Mouse (Mus musculus): Measurements from ENCODE around the gene Thpo. TPM values are rescaled to one million over a fixed set of nuclear protein-coding genes. Genes with fewer than 3 reads are reported as not detected.

The Thpo gene
- polyA plus RNA-seq, 1 experiment from 2014 or later, result 2.7 TPM

- H3K27me3 ChIP-seq (replicated peaks; ENCODE audit: control insufficient read depth, insufficient read depth, low read length), result no peaks in the 10 kb centered on the region
- WGBS, result 67% methylated on average over 1 of the region's 1 CpGs
- no peak overlapping the region for H3K9ac ChIP-seq (ENCODE audit: low read depth, low read length)
- H3K36me3 ChIP-seq (ENCODE audit: control insufficient read depth, insufficient read depth), result peaks cover 10% of the 10 kb centered on the region
- H3K27ac ChIP-seq (ENCODE audit: low read depth, low read length), result no peak overlapping the region
- no peak for TF ChIP-seq CTCF (IDR thresholded peaks at IDR 0.05; ENCODE audit: low read depth)
- no peak for ATAC-seq
- no peaks in the 10 kb centered on the region for H3K4me1 ChIP-seq (replicated peaks; ENCODE audit: control insufficient read depth, insufficient read depth, low read length)
- no peaks in the 10 kb centered on the region for H3K9me3 ChIP-seq (ENCODE audit: control insufficient read depth)
- H3K4me3 ChIP-seq (ENCODE audit: low read depth, low read length), result no peak overlapping the region
- H3K4me2 ChIP-seq (replicated peaks; ENCODE audit: low read depth), result no peak overlapping the region
Measured at GRCm38 (mm10) chr16:20726384-20726783, 7.9 kb downstream of the Thpo start.

- Histone ChIP-seq H3K27ac (ENCODE audit: low read depth, low read length) (no peak overlapping the region), H3K36me3 (ENCODE audit: control insufficient read depth, insufficient read depth) (peaks cover 10% of the 10 kb centered on the region), H3K27me3 (replicated peaks; ENCODE audit: control insufficient read depth, insufficient read depth, low read length) (no peaks in the 10 kb centered on the region), H3K4me3 (ENCODE audit: low read depth, low read length) (no peak overlapping the region), H3K4me1 (replicated peaks; ENCODE audit: control insufficient read depth, insufficient read depth, low read length) (no peaks in the 10 kb centered on the region), H3K4me2 (replicated peaks; ENCODE audit: low read depth) (no peak overlapping the region), H3K9me3 (ENCODE audit: control insufficient read depth) (no peaks in the 10 kb centered on the region), H3K9ac (ENCODE audit: low read depth, low read length) (no peak overlapping the region)
- no peak for TF ChIP-seq CTCF (IDR thresholded peaks at IDR 0.05; ENCODE audit: low read depth)
- WGBS, result 82% methylated on average over 4 of the region's 4 CpGs
- ATAC-seq, result no peak
Measured at GRCm38 (mm10) chr16:20725750-20726149, 8.6 kb downstream of the Thpo start.

DNA sequence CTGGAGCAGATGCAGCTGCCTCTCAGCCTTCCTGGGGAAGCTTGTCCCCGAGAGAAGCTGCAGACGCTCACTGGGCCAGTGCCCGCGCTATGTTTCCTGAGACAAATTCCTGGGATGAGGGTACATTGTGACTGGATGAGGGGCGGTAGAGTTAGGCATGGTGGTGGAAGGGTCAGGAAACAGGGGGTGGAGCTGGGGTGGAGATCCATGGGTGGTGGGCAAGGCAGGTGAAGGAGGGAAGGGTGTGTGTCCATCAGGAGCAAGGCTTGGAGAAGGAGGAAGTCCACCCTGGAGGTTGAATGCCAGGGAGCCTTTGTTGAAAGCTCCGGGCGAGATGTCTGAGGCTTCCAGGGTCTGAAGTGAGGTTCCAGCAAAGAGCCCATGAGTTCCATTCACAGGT lies 9.0 kb downstream of the Thpo start:
- peaks cover 14% of the 10 kb centered on the region for H3K36me3 ChIP-seq (ENCODE audit: control insufficient read depth, insufficient read depth)
- no peak overlapping the region for H3K4me3 ChIP-seq (ENCODE audit: low read depth, low read length)
- 86% methylated on average over 7 of the region's 7 CpGs for WGBS
- no peak for TF ChIP-seq CTCF (IDR thresholded peaks at IDR 0.05; ENCODE audit: low read depth)
- no peaks in the 10 kb centered on the region for H3K4me1 ChIP-seq (replicated peaks; ENCODE audit: control insufficient read depth, insufficient read depth, low read length)
- no peak overlapping the region for H3K9ac ChIP-seq (ENCODE audit: low read depth, low read length)
- no peak for ATAC-seq
- H3K27ac ChIP-seq (ENCODE audit: low read depth, low read length), result no peak overlapping the region
- no peaks in the 10 kb centered on the region for H3K9me3 ChIP-seq (ENCODE audit: control insufficient read depth)
- H3K27me3 ChIP-seq (replicated peaks; ENCODE audit: control insufficient read depth, insufficient read depth, low read length), result no peaks in the 10 kb centered on the region
- no peak overlapping the region for H3K4me2 ChIP-seq (replicated peaks; ENCODE audit: low read depth)

GRCm38 (mm10) chr16:20724338-20724748 lies 10.0 kb downstream of the Thpo start:
- Histone ChIP-seq H3K27ac (ENCODE audit: low read depth, low read length) (no peak overlapping the region), H3K27me3 (replicated peaks; ENCODE audit: control insufficient read depth, insufficient read depth, low read length) (no peaks in the 10 kb centered on the region), H3K4me2 (replicated peaks; ENCODE audit: low read depth) (0 out of 2 replicates have a peak overlapping the region, but pooled peaks have one; percentile 7), H3K4me1 (replicated peaks; ENCODE audit: control insufficient read depth, insufficient read depth, low read length) (no peaks in the 10 kb centered on the region), H3K9me3 (ENCODE audit: control insufficient read depth) (no peaks in the 10 kb centered on the region), H3K4me3 (ENCODE audit: low read depth, low read length) (no peak overlapping the region), H3K9ac (ENCODE audit: low read depth, low read length) (no peak overlapping the region), H3K36me3 (ENCODE audit: control insufficient read depth, insufficient read depth) (peaks cover 14% of the 10 kb centered on the region)
- peak; percentile 77 for ATAC-seq
- TF ChIP-seq CTCF (IDR thresholded peaks at IDR 0.05; ENCODE audit: low read depth), result peak; percentile 98
- 31% methylated on average over 5 of the region's 5 CpGs for WGBS

DNA sequence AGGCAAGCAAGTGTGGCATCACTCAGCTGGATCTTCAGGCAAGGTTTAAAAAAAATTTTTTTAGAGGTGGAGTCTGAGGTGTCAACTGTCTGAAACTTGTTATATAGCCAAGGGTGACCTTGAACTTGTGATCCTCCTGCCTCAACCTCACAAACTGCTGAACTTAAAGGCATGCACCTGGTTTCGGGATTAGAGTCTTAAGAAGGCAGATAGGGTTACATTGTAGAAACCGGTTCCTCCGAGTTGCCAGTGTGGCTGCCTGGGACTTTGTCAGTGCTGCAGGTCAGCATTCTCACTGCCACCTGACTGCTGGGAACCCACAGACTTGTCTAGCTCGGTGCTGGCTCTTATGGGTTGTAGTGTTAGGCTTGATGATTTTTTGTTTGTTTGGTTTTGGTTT lies 11.1 kb downstream of the Thpo start:
- H3K27ac ChIP-seq (ENCODE audit: low read depth, low read length), result no peak overlapping the region
- peaks cover 9% of the 10 kb centered on the region for H3K36me3 ChIP-seq (ENCODE audit: control insufficient read depth, insufficient read depth)
- no peak overlapping the region for H3K4me2 ChIP-seq (replicated peaks; ENCODE audit: low read depth)
- WGBS, result 31% methylated on average over 4 of the region's 4 CpGs
- H3K4me3 ChIP-seq (ENCODE audit: low read depth, low read length), result no peak overlapping the region
- 0 out of 2 replicates have a peak, but pooled peaks cover 3% of the 10 kb centered on the region for H3K4me1 ChIP-seq (replicated peaks; ENCODE audit: control insufficient read depth, insufficient read depth, low read length)
- H3K27me3 ChIP-seq (replicated peaks; ENCODE audit: control insufficient read depth, insufficient read depth, low read length), result no peaks in the 10 kb centered on the region
- TF ChIP-seq CTCF (IDR thresholded peaks at IDR 0.05; ENCODE audit: low read depth), result no peak
- ATAC-seq, result no peak
- no peak overlapping the region for H3K9ac ChIP-seq (ENCODE audit: low read depth, low read length)
- no peaks in the 10 kb centered on the region for H3K9me3 ChIP-seq (ENCODE audit: control insufficient read depth)

- no peaks in the 10 kb centered on the region for H3K27me3 ChIP-seq (replicated peaks; ENCODE audit: control insufficient read depth, insufficient read depth, low read length)
- H3K4me1 ChIP-seq (replicated peaks; ENCODE audit: control insufficient read depth, insufficient read depth, low read length), result 0 out of 2 replicates have a peak, but pooled peaks cover 3% of the 10 kb centered on the region
- no peak for TF ChIP-seq CTCF (IDR thresholded peaks at IDR 0.05; ENCODE audit: low read depth)
- H3K9me3 ChIP-seq (ENCODE audit: control insufficient read depth), result no peaks in the 10 kb centered on the region
- no peak overlapping the region for H3K9ac ChIP-seq (ENCODE audit: low read depth, low read length)
- no peak overlapping the region for H3K27ac ChIP-seq (ENCODE audit: low read depth, low read length)
- no peak overlapping the region for H3K4me3 ChIP-seq (ENCODE audit: low read depth, low read length)
- 57% methylated on average over 4 of the region's 4 CpGs for WGBS
- ATAC-seq, result no peak
- H3K36me3 ChIP-seq (ENCODE audit: control insufficient read depth, insufficient read depth), result peaks cover 8% of the 10 kb centered on the region
- no peak overlapping the region for H3K4me2 ChIP-seq (replicated peaks; ENCODE audit: low read depth)
Measured at GRCm38 (mm10) chr16:20722736-20723135, 11.6 kb downstream of the Thpo start.

- Histone ChIP-seq H3K4me3 (ENCODE audit: low read depth, low read length) (no peak overlapping the region), H3K36me3 (ENCODE audit: control insufficient read depth, insufficient read depth) (peaks cover 8% of the 10 kb centered on the region), H3K4me1 (replicated peaks; ENCODE audit: control insufficient read depth, insufficient read depth, low read length) (0 out of 2 replicates have a peak, but pooled peaks cover 3% of the 10 kb centered on the region), H3K4me2 (replicated peaks; ENCODE audit: low read depth) (no peak overlapping the region), H3K9me3 (ENCODE audit: control insufficient read depth) (no peaks in the 10 kb centered on the region), H3K27me3 (replicated peaks; ENCODE audit: control insufficient read depth, insufficient read depth, low read length) (no peaks in the 10 kb centered on the region), H3K9ac (ENCODE audit: low read depth, low read length) (no peak overlapping the region), H3K27ac (ENCODE audit: low read depth, low read length) (no peak overlapping the region)
- no peak for ATAC-seq
- TF ChIP-seq CTCF (IDR thresholded peaks at IDR 0.05; ENCODE audit: low read depth), result no peak
- 82% methylated on average over 10 of the region's 10 CpGs for WGBS
Measured at GRCm38 (mm10) chr16:20721808-20722207, 12.5 kb downstream of the Thpo start.
